Mouse (Mus musculus): ENCODE results near the gene Spon1. TPM values are rescaled to one million over a fixed set of nuclear protein-coding genes. Genes with fewer than 3 reads are reported as not detected.

The Spon1 gene
- total and polyA plus RNA-seq, 3 experiments: not detected

DNA sequence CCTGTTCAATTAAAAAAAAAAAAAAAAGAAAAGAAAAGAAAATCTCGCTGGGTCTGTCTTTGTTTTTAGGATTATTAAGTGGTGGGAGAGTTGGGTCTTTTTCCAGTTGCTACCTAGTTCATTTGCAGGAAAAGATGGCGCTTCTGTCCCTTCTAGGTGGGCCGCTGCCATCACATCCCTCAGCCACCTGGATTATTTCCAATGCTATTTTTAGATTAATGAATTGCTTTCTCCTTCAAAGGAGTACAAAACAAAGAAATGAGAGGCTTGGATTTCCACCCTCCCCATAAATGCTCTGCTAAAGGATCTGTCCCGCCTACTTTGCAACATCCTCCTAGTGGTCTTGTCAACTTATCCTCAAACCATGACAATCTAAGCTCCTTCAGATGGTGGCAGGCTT lies 275.6 kb downstream of the Spon1 start:
- DNase-seq (ENCODE audit: low read depth, low spot score): no peak
- H3K9ac ChIP-seq (ENCODE audit: control insufficient read depth, low read depth, low read length, poor library complexity, severe bottlenecking): no peak overlapping the region
- no peak overlapping the region for H3K27ac ChIP-seq (ENCODE audit: control insufficient read depth, low read depth, low read length)
- no peaks in the 10 kb centered on the region for H3K4me1 ChIP-seq (ENCODE audit: control insufficient read depth in 1 of 2, insufficient read depth in 2 of 2, low read length in 2 of 2)
- no peak for TF ChIP-seq MXI1 (IDR thresholded peaks at IDR 0.05; ENCODE audit: low read depth, low read length)
- no peak for TF ChIP-seq TCF12 (IDR thresholded peaks at IDR 0.05; ENCODE audit: low read depth, low read length)
- TF ChIP-seq TAL1 (IDR thresholded peaks at IDR 0.05; ENCODE audit: low read length): no peak
- no peak for TF ChIP-seq POLR2AphosphoS2 (IDR thresholded peaks at IDR 0.05; ENCODE audit: low read length)
- TF ChIP-seq EP300 (IDR thresholded peaks at IDR 0.05; ENCODE audit: low read depth in 1 of 2, low read length in 2 of 2): no peak
- TF ChIP-seq MAX (IDR thresholded peaks at IDR 0.05; ENCODE audit: low read length): no peak
- TF ChIP-seq MYC (IDR thresholded peaks at IDR 0.05; ENCODE audit: low read depth, low read length): no peak
- TF ChIP-seq NRF1 (IDR thresholded peaks at IDR 0.05; ENCODE audit: insufficient read depth, low read depth, low read length, poor library complexity, severe bottlenecking): no peak
- TF ChIP-seq RAD21 (IDR thresholded peaks at IDR 0.05; ENCODE audit: low read depth, low read length): no peak
- TF ChIP-seq RCOR1 (IDR thresholded peaks at IDR 0.05; ENCODE audit: low read depth, low read length): no peak
- TF ChIP-seq POLR2A (IDR thresholded peaks at IDR 0.05; ENCODE audit: control insufficient read depth in 1 of 2, insufficient read depth in 1 of 2, low read depth in 1 of 2, low read length in 2 of 2, poor library complexity in 1 of 2): no peak
- no peak for TF ChIP-seq ZMIZ1 (IDR thresholded peaks at IDR 0.05; ENCODE audit: low read depth, low read length)
- no peak for TF ChIP-seq MAZ (IDR thresholded peaks at IDR 0.05; ENCODE audit: low read depth, low read length)
- TF ChIP-seq KAT2A (conservative IDR thresholded peaks at IDR 0.05; ENCODE audit: low read depth, low read length): no peak
- TF ChIP-seq E2F4 (IDR thresholded peaks at IDR 0.05; ENCODE audit: borderline replicate concordance, low read depth, low read length): no peak
- TF ChIP-seq HCFC1 (IDR thresholded peaks at IDR 0.05; ENCODE audit: low read depth, low read length): no peak
- TF ChIP-seq POLR2AphosphoS5 (IDR thresholded peaks at IDR 0.05; ENCODE audit: borderline replicate concordance, low read depth, low read length): no peak
- TF ChIP-seq GATA1 (IDR thresholded peaks at IDR 0.05; ENCODE audit: low read depth, low read length): no peak
- no peak for TF ChIP-seq USF1 (IDR thresholded peaks at IDR 0.05; ENCODE audit: low read depth, low read length)
- H3K4me3 ChIP-seq (ENCODE audit: control insufficient read depth in 1 of 2, insufficient read depth in 1 of 2, low read depth in 2 of 2, low read length in 2 of 2): no peak overlapping the region
- H3K36me3 ChIP-seq (ENCODE audit: control insufficient read depth in 1 of 2, insufficient read depth in 2 of 2, low read length in 2 of 2): no peaks in the 10 kb centered on the region
- H3K79me2 ChIP-seq (ENCODE audit: control insufficient read depth, insufficient read depth, low read length, poor library complexity): no peaks in the 10 kb centered on the region
- no peaks in the 10 kb centered on the region for H3K27me3 ChIP-seq (ENCODE audit: control insufficient read depth in 1 of 2, insufficient read depth in 2 of 2, low read length in 2 of 2)
- H3K9me3 ChIP-seq (replicated peaks; ENCODE audit: insufficient read depth, low read length): no peaks in the 10 kb centered on the region

- Histone ChIP-seq H3K27me3 (ENCODE audit: control insufficient read depth in 1 of 2, insufficient read depth in 2 of 2, low read length in 2 of 2) (no peaks in the 10 kb centered on the region), H3K9me3 (replicated peaks; ENCODE audit: insufficient read depth, low read length) (no peaks in the 10 kb centered on the region), H3K36me3 (ENCODE audit: control insufficient read depth in 1 of 2, insufficient read depth in 2 of 2, low read length in 2 of 2) (no peaks in the 10 kb centered on the region), H3K9ac (ENCODE audit: control insufficient read depth, low read depth, low read length, poor library complexity, severe bottlenecking) (no peak overlapping the region), H3K79me2 (ENCODE audit: control insufficient read depth, insufficient read depth, low read length, poor library complexity) (no peaks in the 10 kb centered on the region), H3K4me1 (ENCODE audit: control insufficient read depth in 1 of 2, insufficient read depth in 2 of 2, low read length in 2 of 2) (no peaks in the 10 kb centered on the region), H3K27ac (ENCODE audit: control insufficient read depth, low read depth, low read length) (no peak overlapping the region), H3K4me3 (ENCODE audit: control insufficient read depth in 1 of 2, insufficient read depth in 1 of 2, low read depth in 2 of 2, low read length in 2 of 2) (no peak overlapping the region)
- DNase-seq (ENCODE audit: low read depth, low spot score): no peak
- TF ChIP-seq RCOR1 (IDR thresholded peaks at IDR 0.05; ENCODE audit: low read depth, low read length) (no peak), ZMIZ1 (IDR thresholded peaks at IDR 0.05; ENCODE audit: low read depth, low read length) (no peak), MAFK (IDR thresholded peaks at IDR 0.05; ENCODE audit: borderline replicate concordance, low read depth, low read length) (no peak), JUND (IDR thresholded peaks at IDR 0.05; ENCODE audit: low read depth, low read length) (no peak), BHLHE40 (IDR thresholded peaks at IDR 0.05; ENCODE audit: borderline replicate concordance, low read depth, low read length) (no peak), POLR2A (IDR thresholded peaks at IDR 0.05; ENCODE audit: control insufficient read depth in 1 of 2, insufficient read depth in 1 of 2, low read depth in 1 of 2, low read length in 2 of 2, poor library complexity in 1 of 2) (no peak), MEF2A (IDR thresholded peaks at IDR 0.05; ENCODE audit: extremely low read depth, insufficient replicate concordance, low read depth, low read length, poor library complexity, severe bottlenecking) (no peak), CHD1 (IDR thresholded peaks at IDR 0.05; ENCODE audit: low read depth, low read length) (no peak), ELF1 (IDR thresholded peaks at IDR 0.05; ENCODE audit: low read depth, low read length) (no peak), ETS1 (IDR thresholded peaks at IDR 0.05; ENCODE audit: low read depth, low read length) (no peak), POLR2AphosphoS2 (IDR thresholded peaks at IDR 0.05; ENCODE audit: low read length) (no peak), TCF12 (IDR thresholded peaks at IDR 0.05; ENCODE audit: low read depth, low read length) (no peak)
These were observed 277.5 kb downstream of the Spon1 start for GRCm38 (mm10) chr7:114042973-114043928.

All from MEL (cell line).